Mouse (Mus musculus): Measurements from ENCODE around the gene Thumpd2. TPM values are rescaled to one million over a fixed set of nuclear protein-coding genes. Genes with fewer than 3 reads are reported as not detected.

Gene Thumpd2
- polyA plus RNA-seq (2014; fragmentation: Illumina TruSeq; extraction: RNeasy Lipid Tissue Mini Kit (QIAGEN cat#74804); ENCODE audit: low replicate concordance), result 2.2 TPM

DNA sequence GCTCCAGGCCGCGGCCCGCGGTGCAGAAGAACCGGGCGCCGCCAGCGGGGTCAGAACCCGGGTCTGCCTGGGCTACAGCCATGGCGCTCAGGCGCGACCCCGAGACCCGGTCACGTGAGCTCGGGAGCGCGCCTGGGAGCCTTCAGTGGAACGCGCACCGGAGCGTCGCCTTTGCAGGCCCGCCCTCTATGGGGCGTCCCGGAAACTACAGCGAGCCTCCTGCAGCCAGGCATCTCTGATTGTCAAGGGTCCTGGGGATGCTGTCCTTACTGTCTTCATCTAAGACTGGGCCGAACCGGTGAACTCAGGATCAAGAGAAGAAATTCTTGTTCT, at the start of gene Thumpd2:
Thumpd2 (minus strand) TSS at position 104 of the 333 bp plus-strand sequence.

Other genes with a start within 250 kb of the Thumpd2 start
- gene Tmem178, start 120.5 kb downstream of the Thumpd2 start, polyA plus RNA-seq (2014; fragmentation: Illumina TruSeq; extraction: RNeasy Lipid Tissue Mini Kit (QIAGEN cat#74804); ENCODE audit: low replicate concordance), result 3.8 TPM